Mouse (Mus musculus): ENCODE measurements at regions not wholly inside any gene's neighbourhood (a gene's known extent, or its start where the extent isn't known, plus 50 kb on each side); places are given as distances from the start of the nearest gene placed in this dataset.

GRCm38 (mm10) chr1:184298701-184299100 lies 264.6 kb upstream of the 1700056E22Rik start:
- no peak for TF ChIP-seq POLR2A (IDR thresholded peaks at IDR 0.05; ENCODE audit: control insufficient read depth, low read depth, low read length)
- TF ChIP-seq CTCF (IDR thresholded peaks at IDR 0.05; ENCODE audit: control insufficient read depth, insufficient read depth, insufficient replicate concordance, low read depth, low read length), result no peak
